Mouse (Mus musculus) monocyte, adult 2 months (primary cell): Measurements from ENCODE around the gene Bglap2.

Experiments used
- DNase-seq, 2 experiments: peaks; one replicate each; pipeline ENCODE4 v3.0.0; 2022; ENCODE audit warnings: low spot score in 2 of 2, low read depth in 1 of 2

Bglap2 gene

DNA sequence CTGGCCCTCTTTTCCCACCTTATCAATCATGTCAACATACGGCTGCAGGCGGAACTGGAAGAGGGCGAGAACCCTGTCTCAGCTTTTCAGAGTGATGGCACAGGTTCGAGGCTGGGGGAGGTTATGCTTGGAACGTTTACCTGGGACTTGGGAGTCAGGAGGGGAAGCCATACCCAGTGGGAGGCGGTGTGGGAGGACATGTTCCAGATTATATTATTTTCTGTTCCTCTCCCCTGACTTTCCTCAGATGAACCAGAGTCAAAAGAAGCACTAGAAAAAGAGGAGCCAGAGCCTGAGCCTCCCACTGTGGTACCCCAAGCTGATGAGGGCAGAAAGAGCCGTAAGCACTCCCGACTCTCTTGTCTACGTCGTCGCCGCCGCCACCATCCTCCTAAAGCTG is 27.8 kb downstream of the Bglap2 start:
- DNase-seq = no peak

DNA sequence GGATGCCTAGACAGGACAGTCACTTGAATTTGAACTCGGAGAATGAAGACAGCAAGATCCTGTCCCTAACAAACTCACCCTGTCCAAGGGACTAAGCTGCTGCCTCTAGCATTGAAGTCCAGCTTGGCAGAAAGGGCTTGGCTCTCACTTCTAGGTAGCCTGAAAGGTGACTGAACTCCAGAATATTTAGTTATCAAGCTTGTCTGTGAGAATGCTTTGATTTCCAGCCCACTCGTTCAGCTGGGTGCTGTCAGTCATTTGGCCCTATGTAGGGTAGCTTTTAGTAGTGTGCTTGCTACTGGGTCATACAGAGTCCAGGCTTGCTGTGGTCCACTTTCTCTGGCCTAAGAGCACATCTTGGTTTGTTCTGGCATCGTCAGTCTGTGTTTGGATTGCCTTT is 39.5 kb downstream of the Bglap2 start:
- no peak for DNase-seq

DNA sequence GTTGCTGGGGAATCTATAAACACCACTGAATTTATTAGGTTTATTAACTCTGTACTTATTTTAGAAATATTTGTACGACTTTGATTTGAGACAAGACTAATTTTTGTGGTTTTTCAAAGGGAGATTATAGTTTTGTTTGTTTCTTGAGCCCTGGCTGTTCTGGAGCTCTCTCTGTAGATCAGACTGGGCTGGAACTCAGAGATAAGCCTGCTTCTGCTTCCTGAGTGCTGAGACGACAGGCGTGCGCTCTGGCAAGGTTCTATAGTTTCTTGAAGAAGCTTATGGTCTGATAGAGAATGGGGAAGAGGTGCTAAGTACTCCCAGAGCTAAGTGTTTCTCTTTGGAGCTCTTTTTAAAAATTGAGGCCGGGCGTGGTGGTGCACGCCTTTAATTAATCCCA is 40.2 kb downstream of the Bglap2 start:
- DNase-seq = no peak

DNA sequence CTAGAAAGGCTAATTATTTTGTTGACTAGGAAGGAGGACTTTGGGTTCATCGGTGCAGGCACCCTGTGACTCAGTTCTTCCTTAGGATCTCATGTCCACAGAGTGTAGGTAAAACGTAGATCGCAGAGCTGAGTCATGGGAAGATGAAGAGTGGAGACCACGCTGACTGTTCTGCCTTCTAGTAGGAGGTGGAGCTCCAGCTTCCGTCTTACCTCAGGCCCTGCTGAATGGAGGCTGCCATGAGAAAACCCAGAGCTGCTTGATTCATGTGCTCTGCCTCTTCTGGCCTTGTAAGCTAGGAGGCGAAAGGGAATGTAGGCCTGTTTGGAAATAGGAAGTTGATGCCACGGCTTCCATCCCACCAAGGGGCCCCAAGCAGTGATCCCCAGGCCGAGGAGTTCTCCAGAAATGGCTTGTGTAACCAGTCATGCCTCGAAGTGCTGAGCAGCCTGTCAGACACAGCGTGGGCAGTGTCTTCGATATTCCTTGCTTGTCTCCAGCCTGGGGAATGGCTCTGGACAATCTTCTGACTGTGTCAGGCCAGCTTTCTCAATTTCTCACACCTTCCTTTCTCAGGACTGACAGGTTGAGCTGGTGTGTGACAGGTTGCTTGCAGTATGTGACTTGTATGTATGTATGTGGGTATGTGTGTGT is 41.0 kb downstream of the Bglap2 start:
- no peak for DNase-seq

DNA sequence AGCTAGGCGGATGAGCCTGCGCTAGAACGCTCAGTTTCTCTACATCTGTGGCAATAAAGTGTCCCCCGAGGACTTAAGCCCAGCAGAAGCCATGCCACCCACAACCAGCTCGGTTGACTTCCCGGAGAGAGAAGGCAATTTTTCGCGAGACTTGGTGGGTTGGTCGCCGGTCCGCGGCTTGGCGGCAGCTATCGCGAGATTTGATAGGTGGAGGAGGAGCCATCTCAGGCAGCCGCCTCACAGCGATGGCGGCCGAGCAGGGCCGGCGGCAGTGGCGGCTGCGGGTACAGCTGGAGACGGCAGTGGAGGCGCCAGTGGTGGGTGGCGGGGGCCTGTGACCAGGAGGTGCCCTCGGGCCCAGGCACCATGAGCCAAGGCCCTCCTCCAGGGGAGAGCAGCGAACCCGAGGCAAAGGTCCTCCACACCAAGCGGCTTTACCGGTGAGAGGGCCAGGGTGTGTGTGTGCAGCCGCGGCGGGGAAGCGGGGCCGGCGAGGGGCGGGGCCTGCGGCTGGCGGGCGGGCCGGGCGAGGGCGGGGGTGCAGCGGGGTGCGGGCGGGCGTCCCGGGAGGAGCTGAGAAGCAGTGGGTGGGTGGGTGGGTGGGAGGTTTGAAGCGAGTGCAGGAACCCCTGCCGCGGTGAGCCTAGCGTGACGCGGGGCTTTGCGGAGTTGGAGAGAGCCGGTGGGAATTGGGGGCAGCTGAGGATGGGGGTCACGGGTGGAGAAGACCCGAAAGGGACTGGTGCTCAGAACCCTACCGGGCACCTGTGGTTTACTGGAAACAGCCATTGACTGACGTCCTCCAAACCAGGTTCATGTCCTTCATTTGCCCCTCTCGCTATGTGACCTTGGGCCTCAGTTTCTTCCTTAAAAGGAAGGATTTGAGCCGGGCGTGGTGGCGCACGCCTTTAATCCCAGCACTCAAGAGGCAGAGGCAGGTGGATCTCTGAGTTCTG is 42.2 kb downstream of the Bglap2 start, which contains the start of the genes Tmem79 and Smg5:
Gene Tmem79, minus strand, starts transcription at position 91 of the 956 bp plus-strand sequence.
Gene Smg5, plus strand, starts transcription at position 203 of the 956 bp plus-strand sequence.
- DNase-seq = peak; percentile 93 to 96

DNA sequence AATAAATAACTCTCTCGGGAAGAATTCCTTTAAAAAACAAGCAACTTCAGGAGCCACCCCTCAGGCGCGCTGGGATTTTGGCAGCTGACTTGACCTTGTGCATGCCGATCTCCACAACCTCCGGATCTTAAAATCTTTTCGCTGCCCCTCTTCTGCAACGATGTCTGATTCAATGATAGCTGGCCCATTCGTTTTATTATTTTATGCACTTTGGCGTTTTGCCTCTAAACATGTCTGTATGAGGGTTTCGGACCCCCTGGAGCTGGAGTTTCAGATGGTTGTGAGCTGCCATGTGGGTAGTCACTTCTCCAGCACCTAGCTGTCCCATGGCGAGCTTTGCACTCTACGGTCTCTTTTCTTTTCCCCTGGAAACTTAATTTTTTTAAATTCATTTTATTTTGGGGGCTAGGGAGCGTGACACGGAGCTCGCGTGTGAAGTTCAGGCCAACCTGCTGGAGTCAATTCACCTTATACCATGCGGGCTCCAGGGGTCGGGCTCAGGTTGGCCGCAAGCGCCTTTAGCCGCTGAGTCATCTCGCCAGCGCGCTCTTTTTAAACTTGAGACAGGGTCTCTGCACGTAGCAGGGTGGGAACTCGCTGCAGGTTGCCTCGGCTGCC is 43.0 kb downstream of the Bglap2 start:
- no peak for DNase-seq

DNA sequence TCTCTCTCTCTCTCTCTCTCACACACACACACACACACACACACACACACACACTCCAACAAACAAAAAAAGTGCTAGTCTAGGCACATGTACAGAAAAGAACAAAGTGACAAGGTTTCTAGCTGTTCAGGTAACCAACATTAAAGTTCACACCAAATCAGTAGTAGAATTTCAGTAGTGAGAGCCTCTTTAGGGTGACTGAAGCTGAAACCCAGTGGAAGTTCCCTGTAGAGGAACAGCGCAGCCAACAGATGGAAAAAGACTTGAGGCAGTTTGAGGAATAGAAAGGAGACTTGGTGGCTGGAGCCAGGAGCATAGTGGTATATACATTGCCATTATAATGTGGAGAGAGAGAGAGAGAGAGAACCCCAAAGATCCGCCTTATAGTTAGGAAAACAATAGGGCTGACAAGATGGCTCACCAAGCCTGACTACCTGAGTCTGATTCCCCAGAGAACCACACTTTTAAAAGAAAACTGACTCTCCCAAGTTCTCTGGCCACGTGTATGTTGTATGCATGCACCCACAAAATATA is 43.5 kb downstream of the Bglap2 start:
- DNase-seq = no peak

DNA sequence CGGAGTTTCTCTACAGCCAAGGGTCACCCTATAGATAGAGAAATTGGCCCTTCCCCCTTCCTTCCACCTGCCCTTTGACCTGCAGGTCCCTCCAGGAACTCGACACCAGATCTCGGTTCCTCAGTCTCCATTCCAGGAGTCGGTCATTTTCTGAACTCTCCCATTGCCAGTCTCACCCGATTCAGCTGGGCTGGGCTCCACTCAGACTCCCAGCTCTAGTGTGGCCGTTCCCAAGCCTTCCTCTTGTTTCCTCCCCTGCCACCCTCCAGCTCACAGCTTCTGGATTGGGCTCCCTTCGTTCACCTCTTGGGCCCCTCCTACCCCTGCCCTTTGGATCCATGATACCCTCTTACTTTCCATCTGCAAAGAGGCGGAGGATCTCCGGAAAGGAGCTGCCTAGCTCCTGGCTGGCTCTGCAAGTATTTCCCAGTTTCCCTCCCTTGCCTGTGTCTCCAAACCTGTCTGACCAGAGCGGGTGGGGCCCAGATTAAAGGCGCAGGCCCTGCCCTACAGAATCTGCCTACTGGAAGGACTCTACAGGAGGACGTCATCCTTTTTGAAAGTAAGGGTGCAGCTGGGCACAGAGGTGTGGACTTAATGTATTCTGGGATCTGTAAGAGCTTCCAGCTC is 44.4 kb downstream of the Bglap2 start:
- DNase-seq = no peak

DNA sequence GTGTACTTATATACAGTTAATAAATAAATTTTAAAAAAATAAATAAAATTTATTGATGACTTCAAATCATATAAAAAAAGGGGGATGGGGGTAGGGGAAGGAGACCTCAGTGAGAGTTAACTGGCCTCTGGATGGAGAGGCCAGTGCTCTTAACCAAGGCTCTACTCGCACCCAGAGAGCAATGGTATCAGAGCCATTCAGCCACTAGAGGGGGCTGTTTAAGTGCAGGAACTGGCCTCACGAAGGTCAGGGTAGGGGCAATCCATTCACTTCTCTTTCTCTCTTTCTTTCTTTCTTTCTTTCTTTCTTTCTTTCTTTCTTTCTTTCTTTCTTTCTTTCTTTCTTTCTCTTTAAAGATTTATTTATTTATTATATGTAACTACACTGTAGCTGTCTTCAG is 47.2 kb downstream of the Bglap2 start:
- peak in 1 of 2 experiments; percentile 30 for DNase-seq

DNA sequence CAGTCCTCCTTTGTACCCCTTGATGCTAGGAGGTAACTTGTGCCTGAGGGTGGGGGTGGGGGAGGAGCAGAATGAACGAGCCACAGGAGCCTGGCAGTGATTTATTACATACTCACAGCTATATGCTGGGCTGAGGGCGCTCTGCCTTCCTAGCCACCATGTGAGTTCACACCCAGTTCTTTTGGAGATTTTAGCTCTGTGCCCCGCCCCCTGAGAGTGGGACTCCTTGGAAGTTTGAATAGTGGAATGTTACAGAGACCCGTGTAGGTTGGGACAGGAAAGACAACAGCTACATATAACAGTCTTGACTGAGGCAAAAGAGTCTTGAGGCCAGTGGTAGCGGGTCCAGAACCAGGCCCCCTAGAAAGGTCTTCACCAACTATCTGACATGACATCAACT is 49.5 kb downstream of the Bglap2 start:
- no peak for DNase-seq
